Mouse (Mus musculus) megakaryocyte, embryonic 14.5 days (primary cell): ENCODE data around the gene Nisch.

Experiments used
- FLI1 ChIP-seq: IDR thresholded peaks from 2 replicates; pipeline ENCODE4 v1.6.1; 2012; ENCODE audit warnings: low read length, inconsistent platforms, mixed read lengths
- GATA1 ChIP-seq: IDR thresholded peaks from 3 replicates; pipeline ENCODE4 v1.6.1; 2012; ENCODE audit warnings: mixed read lengths, low read length, inconsistent platforms, borderline replicate concordance

GRCm38 (mm10) chr14:31233996-31234591 is 17.3 kb upstream of the Nisch start:
- TF ChIP-seq GATA1 (no peak), FLI1 (no peak)
